Mouse (Mus musculus): ENCODE measurements around the gene Plek2. TPM values are rescaled to one million over a fixed set of nuclear protein-coding genes. Genes with fewer than 3 reads are reported as not detected.

Gene Plek2
- polyA plus RNA-seq, 1 experiment = not detected

DNA sequence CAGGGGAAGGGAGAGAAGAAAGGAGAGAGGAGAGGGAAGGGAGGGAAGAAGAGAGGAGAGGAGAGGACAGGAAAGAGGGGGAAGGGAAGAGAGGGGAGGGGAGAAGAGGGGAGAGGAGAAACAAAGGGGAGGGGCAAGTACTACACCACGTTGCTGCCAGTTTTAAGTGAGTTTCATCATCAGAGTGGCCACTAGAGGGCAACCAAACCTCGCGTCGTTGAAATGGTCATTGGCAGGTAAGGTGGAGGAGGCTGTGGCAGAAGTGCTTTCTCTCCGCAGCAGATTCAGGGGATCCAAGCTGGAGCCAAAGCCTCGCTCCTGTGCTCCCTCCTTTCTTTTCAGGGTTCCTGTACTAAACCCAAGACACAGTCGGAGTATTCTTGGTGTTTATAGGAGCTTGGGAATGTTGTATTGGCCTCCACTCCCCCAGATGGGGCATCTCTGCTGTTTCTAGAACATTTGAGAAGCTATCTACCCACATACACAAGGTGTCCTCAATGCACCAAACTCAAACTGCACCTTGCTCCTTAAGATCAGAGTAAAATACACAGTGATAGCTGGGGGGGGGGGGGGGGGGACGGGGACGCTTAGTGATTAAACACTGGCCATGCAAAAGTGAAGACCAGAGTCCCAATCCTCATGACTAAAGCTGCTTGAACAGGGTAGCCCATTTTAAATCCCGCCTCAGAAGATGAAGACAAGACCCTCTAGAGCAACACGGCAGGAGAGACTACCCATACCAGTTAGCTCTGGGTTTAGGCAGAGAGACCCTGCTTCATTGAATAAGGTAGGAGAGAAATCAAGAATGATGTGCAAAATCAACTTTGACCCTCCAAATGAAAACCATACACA is 11.7 kb upstream of the Plek2 start:
- no peak for TF ChIP-seq GATA1 (IDR thresholded peaks at IDR 0.05; ENCODE audit: low read length)

DNA sequence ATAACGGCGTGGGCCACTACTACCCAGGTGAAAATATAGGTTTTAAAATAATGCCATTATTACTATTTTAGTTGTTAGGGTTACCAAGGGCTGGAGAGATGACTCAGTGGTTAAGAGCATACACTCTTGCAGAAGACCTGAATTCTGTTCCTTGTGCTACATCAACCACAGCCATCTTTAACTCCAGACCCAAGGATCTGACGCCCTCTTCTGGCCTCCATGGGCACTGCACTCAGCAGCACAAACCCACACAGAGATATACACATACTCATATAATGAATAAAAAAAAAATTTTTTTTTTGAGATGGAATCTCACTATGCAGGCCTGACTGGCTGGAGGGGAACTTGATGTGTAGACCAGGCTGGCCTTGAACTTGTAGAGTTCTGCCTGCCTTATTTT is 9.5 kb upstream of the Plek2 start:
- no peak for TF ChIP-seq GATA1 (IDR thresholded peaks at IDR 0.05; ENCODE audit: low read length)

GRCm38 (mm10) chr12:78915561-78915960 is 8.8 kb upstream of the Plek2 start:
- TF ChIP-seq GATA1 (IDR thresholded peaks at IDR 0.05; ENCODE audit: low read length) = no peak

- no peak for TF ChIP-seq GATA1 (IDR thresholded peaks at IDR 0.05; ENCODE audit: low read length)
These were observed 7.7 kb upstream of the Plek2 start for GRCm38 (mm10) chr12:78914458-78914857.

DNA sequence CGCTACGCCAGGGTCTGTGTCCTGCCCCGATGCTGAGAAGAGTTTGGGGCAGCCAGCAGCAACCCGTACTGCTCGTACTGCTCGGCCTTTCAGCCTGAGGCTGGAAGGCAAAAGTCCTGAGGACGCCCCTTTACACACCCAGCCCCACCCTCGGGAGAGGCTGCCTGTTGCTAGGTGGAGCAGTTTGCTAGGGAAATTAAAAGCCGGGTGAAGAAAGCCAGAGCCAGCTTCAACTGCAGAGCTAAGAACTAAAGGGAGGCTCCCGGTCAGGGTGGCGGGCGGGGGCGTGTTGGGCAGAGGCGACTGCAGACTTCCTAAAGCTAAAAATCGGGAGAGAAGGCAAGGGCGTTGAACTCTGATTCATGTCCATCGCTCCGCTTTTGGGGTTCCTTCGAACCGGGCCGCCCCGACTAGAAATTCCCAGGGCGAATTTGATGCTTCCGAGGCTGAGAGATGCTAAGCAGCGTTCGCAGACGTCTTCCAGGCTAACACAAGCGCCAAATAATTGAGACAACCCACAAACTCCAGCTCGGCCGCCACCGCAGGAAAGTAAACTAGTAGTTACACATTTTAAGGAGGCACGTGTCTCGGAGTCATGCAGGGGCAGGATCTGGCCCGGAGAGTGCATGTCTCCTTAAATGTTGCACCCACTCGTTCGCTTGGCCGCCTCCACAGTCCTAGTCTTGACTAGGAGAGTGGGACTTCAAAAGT is 5.1 kb upstream of the Plek2 start:
- no peak for TF ChIP-seq GATA1 (IDR thresholded peaks at IDR 0.05; ENCODE audit: low read length)

- no peak for TF ChIP-seq GATA1 (IDR thresholded peaks at IDR 0.05; ENCODE audit: low read length)
These were observed 4.1 kb upstream of the Plek2 start for GRCm38 (mm10) chr12:78910684-78911461.

- no peak for TF ChIP-seq GATA1 (IDR thresholded peaks at IDR 0.05; ENCODE audit: low read length)
These were observed 1.4 kb upstream of the Plek2 start for GRCm38 (mm10) chr12:78908081-78908605.

- no peak for TF ChIP-seq GATA1 (IDR thresholded peaks at IDR 0.05; ENCODE audit: low read length)
These were observed 2.3 kb downstream of the Plek2 start for GRCm38 (mm10) chr12:78904499-78904898.

- no peak for TF ChIP-seq GATA1 (IDR thresholded peaks at IDR 0.05; ENCODE audit: low read length)
These were observed 3.5 kb downstream of the Plek2 start for GRCm38 (mm10) chr12:78903313-78903712.

DNA sequence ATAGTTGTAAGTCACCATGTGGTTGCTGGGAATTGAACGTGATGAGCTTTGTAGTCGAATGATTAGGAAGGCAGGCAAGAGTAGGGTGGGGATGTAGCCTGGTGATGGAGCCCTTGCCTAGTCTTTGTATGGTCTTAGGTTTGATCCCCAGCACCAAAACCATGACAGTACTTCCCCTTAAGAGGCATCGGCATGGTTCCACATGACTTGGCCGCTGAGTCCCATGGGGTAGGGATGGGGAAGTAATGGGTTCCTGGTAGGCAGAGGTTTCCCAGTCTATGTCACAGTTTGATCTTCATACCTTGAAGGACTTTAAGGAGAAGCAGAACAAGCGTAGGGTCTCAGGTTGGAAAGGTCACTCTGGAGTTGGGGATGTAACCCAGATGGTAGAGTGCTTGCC is 5.3 kb downstream of the Plek2 start:
- no peak for TF ChIP-seq GATA1 (IDR thresholded peaks at IDR 0.05; ENCODE audit: low read length)

DNA sequence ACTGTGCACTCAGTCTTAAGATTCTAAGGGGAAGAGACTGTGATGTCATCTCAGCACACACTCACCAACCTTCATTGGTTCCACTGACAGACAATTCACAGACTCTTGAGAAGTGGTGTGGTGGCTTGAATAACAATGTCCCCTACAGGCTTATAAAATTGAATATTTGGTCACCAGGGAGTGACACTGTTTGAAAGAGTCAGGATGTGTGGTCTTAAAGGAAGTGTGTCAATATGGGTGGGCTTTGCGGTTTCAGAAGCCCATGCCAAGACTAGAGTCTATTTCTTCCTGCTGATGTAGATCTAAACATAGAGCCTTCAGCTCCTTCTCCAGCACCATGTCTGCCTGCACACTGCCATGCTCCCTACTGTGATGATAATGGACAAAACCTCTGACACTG is 8.9 kb downstream of the Plek2 start:
- TF ChIP-seq GATA1 (IDR thresholded peaks at IDR 0.05; ENCODE audit: low read length) = no peak

DNA sequence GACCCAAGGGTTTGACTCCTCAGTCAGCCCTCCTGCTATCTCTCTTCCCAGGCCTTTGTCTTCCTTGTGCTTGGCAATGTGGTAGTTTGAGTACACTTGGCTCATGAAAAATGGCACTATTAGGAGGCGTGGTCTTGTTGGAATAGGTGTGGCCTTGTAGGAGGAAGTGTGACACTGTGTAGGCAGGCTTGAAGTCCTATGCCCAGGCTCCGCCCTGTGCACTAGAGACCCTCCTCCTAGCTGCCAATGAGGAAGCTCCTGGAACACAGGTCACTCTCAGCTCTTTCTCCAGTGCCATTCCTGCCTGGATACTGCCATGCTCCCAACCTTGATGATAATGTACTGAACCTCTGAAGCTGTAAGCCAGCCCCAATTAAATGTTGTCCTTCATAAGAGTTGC is 15.6 kb downstream of the Plek2 start:
- no peak for TF ChIP-seq GATA1 (IDR thresholded peaks at IDR 0.05; ENCODE audit: low read length)

DNA sequence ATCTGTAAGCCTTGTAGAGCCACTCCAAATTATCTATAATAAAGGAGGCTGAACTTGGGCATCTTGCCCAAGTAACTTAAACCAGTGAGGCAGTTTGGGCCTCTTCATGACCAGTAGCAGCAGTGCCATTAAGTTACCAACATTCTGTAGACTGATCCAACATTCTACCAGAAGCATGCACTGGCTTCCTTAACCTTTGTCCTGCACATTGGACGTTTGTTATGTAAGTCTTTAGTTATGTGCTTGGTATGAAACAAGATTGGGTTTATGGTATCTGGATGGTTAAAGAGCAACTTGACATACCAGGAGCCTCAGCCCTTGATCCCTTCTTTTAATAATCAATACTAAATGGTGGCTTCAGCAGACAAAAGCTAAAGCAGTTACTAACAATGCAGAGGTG is 16.7 kb downstream of the Plek2 start:
- no peak for TF ChIP-seq GATA1 (IDR thresholded peaks at IDR 0.05; ENCODE audit: low read length)

- no peak for TF ChIP-seq GATA1 (IDR thresholded peaks at IDR 0.05; ENCODE audit: low read length)
These were observed 32.2 kb downstream of the Plek2 start for GRCm38 (mm10) chr12:78874581-78874980.

- TF ChIP-seq GATA1 (IDR thresholded peaks at IDR 0.05; ENCODE audit: low read length) = no peak
These were observed 38.6 kb downstream of the Plek2 start for GRCm38 (mm10) chr12:78868115-78868514.

- no peak for TF ChIP-seq GATA1 (IDR thresholded peaks at IDR 0.05; ENCODE audit: low read length)
These were observed 41.3 kb downstream of the Plek2 start for GRCm38 (mm10) chr12:78865434-78865833.
